Mouse (Mus musculus) cerebellum, adult 11 months (tissue): ENCODE measurements around the gene Gm438.
"Not testable (repeated sequence)": the region's sequence is repeated elsewhere in the genome, so short reads cannot be mapped to it uniquely, and the experiment has no call there.

Source experiments
- DNase-seq: peaks from one replicate; pipeline ENCODE4 v3.0.0; 2022

Gm438 gene

GRCm38 (mm10) chr4:144786483-144786882, at the start of gene Gm438:
Gene Gm438, minus strand, starts transcription at chr4:144786583.
- no peak for DNase-seq

GRCm38 (mm10) chr4:144824706-144825105, 38.3 kb upstream of the Gm438 start:
- DNase-seq: no peak

- DNase-seq: no peak
These were observed 37.6 kb upstream of the Gm438 start for GRCm38 (mm10) chr4:144823996-144824395.

- DNase-seq: not testable (repeated sequence)
These were observed 20.8 kb upstream of the Gm438 start for GRCm38 (mm10) chr4:144807135-144807534.

GRCm38 (mm10) chr4:144803633-144804032, 17.2 kb upstream of the Gm438 start:
- DNase-seq: no peak

- DNase-seq: no peak
These were observed 3.8 kb upstream of the Gm438 start for GRCm38 (mm10) chr4:144790141-144790540.

- no peak for DNase-seq
These were observed 3.7 kb downstream of the Gm438 start for GRCm38 (mm10) chr4:144782476-144783197.

- peak; percentile 10 for DNase-seq
These were observed 20.7 kb downstream of the Gm438 start for GRCm38 (mm10) chr4:144765722-144766121.

- DNase-seq: no peak
These were observed 37.2 kb downstream of the Gm438 start for GRCm38 (mm10) chr4:144749139-144749538.
